Mouse (Mus musculus): ENCODE results near the gene Lrrc9.

The Lrrc9 gene

DNA sequence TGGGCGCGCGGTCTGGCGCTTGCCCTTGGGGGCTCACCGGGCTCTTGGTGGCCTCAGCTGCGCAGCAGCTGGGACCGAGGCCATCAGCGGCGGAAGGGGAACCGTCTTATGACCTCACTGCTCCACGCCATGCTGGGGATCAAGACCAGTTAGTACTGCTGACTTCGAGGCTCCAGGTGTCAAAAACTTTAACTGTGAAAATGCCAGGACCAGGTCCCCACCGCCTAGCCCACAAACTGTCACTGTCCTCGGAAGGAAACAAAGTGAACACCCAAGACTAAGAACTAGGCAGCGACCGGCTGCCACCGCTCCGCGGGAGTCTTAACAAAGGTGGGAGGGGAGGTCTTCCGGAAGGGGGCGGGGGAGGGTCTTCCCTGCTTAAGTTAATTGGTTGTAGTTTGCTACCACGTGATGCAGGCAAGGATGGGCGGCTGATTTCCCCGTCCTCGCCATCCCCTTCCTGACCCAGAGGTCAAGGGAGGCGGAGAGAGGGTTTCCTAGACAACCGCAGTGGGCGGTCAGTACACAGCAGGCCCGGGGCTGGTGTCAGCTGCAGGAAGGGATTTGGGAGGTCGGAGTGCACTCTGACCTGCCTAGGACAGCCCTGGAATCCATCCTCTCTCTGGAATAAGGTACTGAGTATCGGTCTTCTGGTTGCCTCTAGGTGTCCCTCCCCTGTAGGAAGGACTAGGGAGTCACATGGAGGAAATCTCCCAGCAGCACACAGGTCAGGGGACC is at the start of gene Lrrc9:
Lrrc9 (plus strand) TSS at position 28 of the 738 bp plus-strand sequence.
- peak; percentile 52 for DNase-seq (ENCODE audit: low spot score)

DNA sequence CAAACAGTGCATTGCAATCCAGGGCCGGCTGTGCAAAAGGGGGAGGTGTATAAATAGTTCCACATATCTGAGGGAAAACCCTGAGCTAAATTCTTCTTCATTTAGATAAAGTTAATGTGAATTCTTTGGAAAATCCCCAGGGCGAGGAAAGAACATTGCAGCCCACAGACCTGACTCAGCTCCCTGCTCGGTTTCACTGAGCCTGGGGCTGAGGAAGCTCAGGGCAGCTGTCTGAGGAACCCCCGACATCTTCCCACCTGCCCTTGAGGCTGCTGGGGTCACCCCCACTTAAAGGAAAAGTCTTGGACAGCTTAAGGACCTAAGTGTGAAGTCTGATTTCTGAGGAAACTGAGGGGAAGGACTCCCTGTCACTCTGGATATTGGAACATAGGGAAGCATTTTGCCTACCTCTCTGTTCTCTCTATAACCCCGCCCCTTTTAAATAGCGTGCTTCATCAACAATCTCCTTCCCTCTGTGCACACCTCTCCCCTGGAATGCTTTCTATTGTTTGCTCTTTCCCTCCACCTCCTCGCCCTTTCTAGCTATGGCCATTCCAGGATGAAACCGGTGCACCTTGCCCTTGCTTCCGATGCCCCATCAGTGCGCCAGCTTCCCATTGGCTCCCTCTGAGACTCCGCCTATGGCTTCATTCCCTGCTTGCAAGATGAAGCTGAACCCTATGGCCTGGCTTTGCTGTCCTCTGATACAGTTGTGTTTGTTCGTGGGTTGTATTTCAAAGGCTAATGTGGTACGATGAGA is 48.4 kb upstream of the Lrrc9 start:
- DNase-seq (ENCODE audit: low spot score): no peak

- no peak for DNase-seq (ENCODE audit: low spot score)
Measured at GRCm38 (mm10) chr12:72405031-72405430, 36.6 kb upstream of the Lrrc9 start.

DNA sequence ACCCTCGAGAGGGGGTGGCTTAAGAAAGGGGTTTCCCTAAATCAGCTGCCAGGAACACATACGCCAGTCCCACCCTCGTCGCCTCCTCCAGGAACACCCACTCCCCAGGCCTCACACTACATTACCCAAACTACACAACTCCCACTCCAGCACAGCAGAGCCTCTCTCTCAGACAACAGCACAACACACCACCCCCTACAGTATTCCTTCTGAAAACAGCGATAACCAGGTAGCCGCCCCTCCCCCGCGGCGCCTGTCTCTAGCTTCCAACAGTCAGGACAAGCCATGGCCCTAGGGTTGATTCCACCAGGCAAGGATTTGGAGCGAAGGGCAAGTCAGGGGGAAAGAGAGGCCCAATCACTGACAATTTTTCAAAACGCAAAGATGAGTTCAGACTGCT is 34.5 kb upstream of the Lrrc9 start:
- DNase-seq (ENCODE audit: low spot score): no peak

GRCm38 (mm10) chr12:72407721-72408110 is 34.0 kb upstream of the Lrrc9 start:
- no peak for DNase-seq (ENCODE audit: low spot score)

GRCm38 (mm10) chr12:72408111-72408891 is 33.4 kb upstream of the Lrrc9 start:
- peak; percentile 57 for DNase-seq (ENCODE audit: low spot score)

GRCm38 (mm10) chr12:72408954-72409353 is 32.7 kb upstream of the Lrrc9 start, which contains the start of gene Rtn1:
TSS of gene Rtn1 (minus strand) at chr12:72409054.
- DNase-seq (ENCODE audit: low spot score): no peak

DNA sequence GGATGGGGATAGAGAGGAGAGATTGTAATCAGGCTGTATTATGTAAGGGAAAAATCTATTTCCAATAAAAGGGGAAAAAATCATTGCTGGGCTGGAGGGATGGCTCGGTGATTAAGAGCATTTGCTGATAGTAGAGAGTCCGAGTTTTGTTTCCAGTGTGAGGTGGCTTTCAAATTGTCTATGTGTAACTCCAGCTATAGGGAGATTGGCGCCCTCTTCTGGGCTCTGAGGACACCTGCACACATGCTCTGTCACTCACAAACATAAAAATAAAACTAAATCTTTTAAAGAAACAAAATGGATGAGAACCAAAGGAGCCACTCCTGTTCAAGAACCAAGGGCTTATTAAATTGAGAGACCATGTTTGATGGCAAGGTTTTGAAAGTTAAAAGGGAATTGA is 23.9 kb upstream of the Lrrc9 start:
- DNase-seq (ENCODE audit: low spot score): no peak

DNA sequence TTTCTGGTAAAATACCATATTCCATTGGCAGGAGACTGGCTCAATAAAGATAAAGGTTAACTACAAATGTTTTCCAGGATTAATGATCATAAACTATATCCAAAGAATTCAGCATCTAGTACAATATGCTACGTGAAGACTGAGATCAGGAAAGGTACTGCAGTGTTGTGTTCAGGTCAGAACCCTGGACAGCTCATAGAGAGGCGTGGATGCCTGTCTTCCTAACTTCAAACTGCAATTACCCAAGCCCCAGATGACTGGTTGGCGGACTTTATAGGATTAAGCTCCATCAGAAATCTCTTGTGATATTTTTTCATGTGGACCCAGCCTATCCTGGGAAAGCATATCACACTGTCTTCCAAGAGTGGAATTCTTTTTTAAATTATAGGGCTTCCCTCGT is 19.0 kb upstream of the Lrrc9 start:
- DNase-seq (ENCODE audit: low spot score): no peak

- DNase-seq (ENCODE audit: low spot score): peak; percentile 54
Measured at GRCm38 (mm10) chr12:72427722-72428126, 13.9 kb upstream of the Lrrc9 start.

DNA sequence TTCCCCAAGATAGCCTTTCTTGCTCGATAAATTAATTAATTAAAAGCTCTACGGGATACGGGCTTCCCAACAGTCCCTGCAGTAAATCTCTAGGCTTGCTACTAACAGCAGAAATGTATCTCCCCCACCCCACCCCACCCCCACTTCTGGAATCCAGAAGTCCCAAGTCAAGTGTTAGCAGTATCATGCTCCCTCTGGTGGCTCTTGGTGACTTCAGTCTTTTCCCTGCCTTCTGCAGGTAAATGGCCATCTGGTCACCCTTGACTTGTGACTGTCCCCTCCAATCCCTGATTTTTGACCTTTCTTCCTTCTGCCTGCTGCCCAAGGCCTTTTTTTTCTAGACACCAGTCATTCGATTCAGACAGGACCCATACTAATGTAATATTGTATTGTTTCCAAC is 9.5 kb upstream of the Lrrc9 start:
- DNase-seq (ENCODE audit: low spot score): no peak

DNA sequence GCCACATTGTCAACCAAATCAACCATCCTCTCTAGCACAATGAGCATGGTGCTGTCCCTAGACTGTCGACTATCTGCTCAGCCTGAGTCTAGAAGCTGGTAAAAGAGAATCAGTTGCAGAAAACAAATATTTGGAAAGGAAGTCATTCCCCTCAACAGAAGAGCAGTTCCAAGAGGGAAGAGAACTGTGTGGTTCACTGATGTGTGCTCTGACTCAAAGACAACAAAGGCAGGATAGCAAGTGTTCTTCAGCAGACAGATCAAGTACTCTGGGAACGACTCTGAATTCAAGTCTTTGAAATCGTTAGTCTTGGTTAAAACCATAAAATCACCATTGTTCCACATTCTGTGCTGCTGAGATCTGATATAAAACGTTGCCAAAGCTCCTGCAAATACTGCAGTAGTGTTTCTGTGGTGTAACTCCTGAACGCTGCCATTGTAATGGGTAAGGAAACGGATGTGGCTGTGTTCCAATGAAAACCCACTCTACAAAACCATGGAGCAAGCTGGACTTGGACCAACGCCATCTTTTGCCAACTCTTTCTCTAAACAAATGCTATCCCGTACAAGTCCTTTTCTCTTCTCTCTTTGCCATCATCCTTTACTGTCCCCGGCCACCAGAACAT is 8.3 kb upstream of the Lrrc9 start:
- DNase-seq (ENCODE audit: low spot score): no peak

- DNase-seq (ENCODE audit: low spot score): no peak
Measured at GRCm38 (mm10) chr12:72437676-72438341, 3.9 kb upstream of the Lrrc9 start.

DNA sequence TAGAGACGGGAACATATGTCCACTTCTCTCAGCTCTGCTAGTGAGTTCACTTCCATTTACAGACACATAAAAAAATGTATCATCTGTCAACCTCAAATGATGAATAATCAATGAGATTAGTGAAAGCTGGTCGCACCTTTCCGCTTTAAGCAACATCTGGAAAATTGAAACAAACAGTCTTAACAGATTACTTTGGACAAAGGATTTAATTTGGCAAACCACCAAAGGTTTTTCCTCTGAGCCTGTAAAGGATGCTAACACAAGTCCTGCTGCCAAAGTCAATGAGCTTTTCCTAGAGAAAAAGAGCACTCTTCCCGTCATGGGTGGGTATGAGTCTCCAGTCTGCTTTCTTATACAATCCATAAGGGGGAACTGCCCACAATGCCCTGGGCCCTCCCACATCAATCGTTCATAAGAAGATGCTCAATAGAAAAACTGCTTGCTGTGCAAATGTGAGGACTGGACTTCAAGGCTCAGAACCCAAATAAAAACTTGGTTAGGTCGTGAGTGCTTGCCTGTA is 2.6 kb upstream of the Lrrc9 start:
- no peak for DNase-seq (ENCODE audit: low spot score)

DNA sequence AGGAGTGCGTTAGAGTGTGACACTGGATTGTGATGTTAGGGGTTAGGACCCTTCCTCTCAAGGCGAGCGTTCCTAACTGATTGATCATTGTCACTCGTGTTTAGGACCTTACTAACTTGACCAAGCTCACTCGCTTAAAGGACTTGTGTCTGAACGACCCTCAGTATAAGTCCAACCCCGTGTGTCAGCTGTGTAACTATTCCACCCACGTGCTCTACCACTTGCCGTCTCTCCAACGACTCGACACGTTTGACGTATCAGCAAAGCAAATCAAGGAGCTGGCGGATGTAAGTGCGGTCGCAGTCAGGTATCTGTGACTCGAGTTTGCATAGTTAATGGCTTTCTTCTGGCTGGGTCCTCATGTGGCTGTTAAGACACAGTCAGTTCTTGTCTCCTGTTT is 12.3 kb downstream of the Lrrc9 start:
- no peak for DNase-seq (ENCODE audit: low spot score)

DNA sequence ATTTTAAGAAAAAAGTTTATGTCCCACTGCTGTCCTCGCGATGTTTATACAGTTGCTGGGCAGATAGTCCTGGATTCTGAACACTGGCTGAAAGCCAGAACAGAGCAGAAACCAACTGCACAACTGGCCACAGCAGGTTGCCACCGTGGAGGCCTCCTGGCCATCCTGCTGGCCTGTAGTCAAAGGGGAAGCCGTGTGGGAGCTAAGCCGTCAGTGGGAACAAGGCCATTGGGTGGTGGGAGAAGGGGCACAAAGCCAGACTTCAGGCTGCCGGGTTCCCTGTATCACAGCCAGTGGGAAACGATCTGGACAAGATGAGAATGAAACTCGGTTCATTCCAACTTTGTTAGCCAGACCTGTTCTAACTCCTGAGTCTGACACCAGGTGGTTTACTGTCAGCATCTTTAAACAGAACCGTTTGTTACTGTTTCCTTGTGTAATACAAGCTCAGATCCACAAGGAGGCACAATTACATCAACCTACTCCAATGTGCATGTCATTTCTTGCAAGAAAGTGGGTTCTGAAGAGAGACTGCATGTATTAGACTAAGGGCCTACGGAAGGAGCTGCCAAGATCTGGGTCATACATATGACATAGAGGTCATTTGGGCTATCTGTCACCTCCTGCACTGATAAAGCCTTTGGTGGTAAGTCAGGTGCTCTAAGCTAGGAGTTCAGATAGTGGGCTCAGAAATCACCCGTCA is 19.7 kb downstream of the Lrrc9 start:
- no peak for DNase-seq (ENCODE audit: low spot score)

GRCm38 (mm10) chr12:72461894-72462530 is 20.3 kb downstream of the Lrrc9 start:
- DNase-seq (ENCODE audit: low spot score): peak; percentile 24

DNA sequence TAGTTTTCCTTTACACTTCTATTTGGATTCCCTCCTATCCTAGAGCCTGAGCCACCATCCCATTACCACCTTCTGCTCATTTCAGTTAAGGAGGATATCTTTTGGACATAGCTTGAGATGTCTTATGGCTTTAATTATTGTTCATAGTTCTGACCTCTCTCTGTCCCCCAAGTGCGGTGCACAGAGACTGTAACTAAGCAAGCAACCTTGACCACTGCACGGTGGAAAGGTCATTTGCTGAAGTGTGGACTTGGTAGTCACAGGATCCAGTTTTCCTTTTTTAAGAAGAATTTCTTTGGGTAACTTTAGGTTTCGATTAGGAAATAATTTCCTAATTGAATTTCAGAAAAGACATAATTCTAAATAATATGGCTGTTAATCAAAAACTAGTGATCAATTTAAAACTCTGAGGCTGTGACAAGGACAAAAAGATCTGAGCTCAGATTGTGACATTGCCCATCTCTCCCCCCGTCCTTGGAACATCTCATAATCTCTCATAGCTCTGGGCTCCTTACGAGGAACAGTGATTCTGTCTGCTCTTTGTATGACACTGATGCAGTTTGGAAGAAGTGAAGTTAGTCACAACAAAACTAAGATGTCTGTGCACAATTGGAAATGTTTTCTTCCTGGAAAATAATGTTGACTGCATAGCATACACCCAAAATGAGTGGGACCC is 24.3 kb downstream of the Lrrc9 start:
- no peak for DNase-seq (ENCODE audit: low spot score)

DNA sequence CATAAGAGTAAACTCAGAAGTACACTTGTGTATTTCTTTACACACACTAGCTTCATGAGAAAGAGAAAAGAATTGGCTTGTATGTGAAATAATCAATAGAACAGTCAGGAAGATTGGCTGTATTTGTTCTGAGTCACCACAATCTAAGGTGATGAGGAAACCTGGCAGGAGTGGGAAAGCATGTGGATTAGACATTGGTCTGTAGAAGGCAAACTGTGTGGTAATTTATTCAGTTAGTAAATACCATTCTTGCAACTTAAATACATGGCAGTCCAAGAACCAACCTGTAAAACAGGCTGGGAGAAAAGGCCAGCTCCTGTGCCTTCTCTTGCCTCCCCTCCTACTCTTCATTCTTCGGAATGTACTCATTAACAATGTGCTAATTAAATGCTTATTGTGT is 25.6 kb downstream of the Lrrc9 start:
- no peak for DNase-seq (ENCODE audit: low spot score)

- DNase-seq (ENCODE audit: low spot score): no peak
Measured at GRCm38 (mm10) chr12:72467789-72468188, 26.1 kb downstream of the Lrrc9 start.

Measured in ovary, postnatal 36 days (tissue).